Mouse (Mus musculus) monocyte, adult 5-6 weeks (primary cell): Measurements from ENCODE around the gene Smim13. TPM values are rescaled to one million over a fixed set of nuclear protein-coding genes. Genes with fewer than 3 reads are reported as not detected.
"Not testable (repeated sequence)": the region's sequence is repeated elsewhere in the genome, so short reads cannot be mapped to it uniquely, and the experiment has no call there.

Source experiments
- ATAC-seq: fragments of 153-309, 156-312 bp; replicated peaks from 2 replicates; pipeline ENCODE4 v1.8.0; 2017; ENCODE audit warnings: mild to moderate bottlenecking; ENCODE audit not compliant: low TSS enrichment, insufficient number of reproducible peaks, severe bottlenecking, poor library complexity, low FRiP score
- total RNA-seq: library from RNA; stranded (forward); fragments of 200-1000, 200-491, 200-594 nt; gene quantifications from 3 replicates; pipeline ENCODE4 v1.2.3, GENCODE M21; 2017

Smim13 gene
- 5.2 to 7.7 TPM (median 5.2 TPM) in 3 replicates for total RNA-seq

- ATAC-seq = peak; percentile 97
Measured at GRCm38 (mm10) chr13:41249538-41250317, at the start of gene Smim13. Gene Smim13, plus strand, starts transcription at chr13:41249844.

DNA sequence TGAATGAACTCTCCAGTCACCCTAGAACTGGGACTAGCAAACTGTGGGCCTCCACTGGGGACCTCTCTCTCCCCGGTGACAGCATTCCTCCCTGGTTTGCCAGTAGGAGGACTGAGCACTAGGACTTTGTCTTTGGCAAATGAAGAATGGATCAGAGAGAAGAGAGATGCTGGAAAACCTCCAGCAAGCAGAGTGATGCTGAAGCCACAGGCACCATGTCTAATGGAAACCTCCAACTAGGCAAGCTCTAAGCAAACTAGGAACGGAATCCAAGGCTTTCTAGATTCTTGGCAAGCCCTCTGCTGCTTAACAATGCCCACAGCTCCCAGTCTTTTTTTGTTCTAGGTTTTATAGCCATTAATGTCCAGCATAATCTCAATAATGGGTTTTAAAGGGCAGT, 48.8 kb upstream of the Smim13 start:
- ATAC-seq = no peak

GRCm38 (mm10) chr13:41203289-41203688, 46.4 kb upstream of the Smim13 start:
- ATAC-seq = no peak

DNA sequence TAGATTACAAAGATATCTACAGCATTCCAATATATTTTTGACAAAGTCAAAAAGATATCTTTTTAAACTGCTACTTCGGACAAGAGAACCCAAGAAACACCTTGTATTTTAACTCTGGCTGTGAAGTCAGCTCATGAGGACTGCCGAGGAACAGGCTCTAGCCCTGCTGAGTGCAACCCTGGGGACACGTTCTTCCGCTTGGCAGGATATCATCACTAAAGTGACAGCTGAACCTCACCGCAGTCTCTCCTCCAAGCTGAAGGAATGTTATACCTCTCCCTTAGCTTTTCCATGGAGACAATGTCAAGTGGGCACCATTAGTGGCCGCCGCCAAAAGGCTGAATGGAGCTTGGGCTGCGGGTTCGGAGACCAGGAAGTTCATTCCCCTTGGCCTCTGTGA, 46.0 kb upstream of the Smim13 start:
- ATAC-seq = no peak

DNA sequence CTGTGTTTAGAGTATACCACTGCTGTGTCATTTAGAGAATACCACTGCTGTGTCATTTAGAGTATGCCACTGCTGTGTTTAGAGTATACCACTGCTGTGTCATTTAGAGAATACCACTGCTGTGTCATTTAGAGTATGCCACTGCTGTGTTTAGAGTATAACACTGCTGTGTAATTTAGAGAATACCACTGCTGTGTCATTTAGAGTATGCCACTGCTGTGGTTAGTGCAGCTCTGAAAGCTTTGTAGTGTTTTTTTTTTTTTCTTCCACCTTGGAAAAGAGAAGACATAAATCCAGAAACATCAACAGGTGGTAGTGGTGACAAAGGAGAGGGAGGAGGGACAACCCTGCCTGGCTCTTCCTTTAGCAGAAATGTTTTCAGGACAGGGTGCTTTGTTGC, 44.1 kb upstream of the Smim13 start:
- ATAC-seq = not testable (repeated sequence)

DNA sequence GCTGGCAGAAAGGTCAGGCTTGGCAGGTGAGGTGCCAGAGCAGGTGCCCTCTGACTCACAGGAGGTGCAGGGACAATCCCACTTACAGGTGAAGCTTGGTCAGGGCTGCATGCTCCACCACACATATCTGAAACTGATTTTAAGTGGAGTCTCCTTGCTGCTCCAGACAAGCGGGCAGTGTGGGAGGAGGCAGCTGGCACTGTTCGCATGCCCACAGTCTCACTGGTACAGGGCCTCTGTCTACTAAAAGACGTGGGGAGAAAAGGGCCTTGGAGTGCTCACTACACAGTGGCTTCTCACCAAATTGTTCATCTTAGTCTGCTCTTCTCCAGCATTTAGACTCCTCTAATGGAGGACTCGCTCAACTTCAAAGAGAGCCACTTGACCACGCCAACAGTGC, 43.4 kb upstream of the Smim13 start:
- ATAC-seq = no peak

- ATAC-seq = no peak
Measured at GRCm38 (mm10) chr13:41211276-41211675, 38.4 kb upstream of the Smim13 start.

GRCm38 (mm10) chr13:41212558-41213322, 36.9 kb upstream of the Smim13 start:
- no peak for ATAC-seq

DNA sequence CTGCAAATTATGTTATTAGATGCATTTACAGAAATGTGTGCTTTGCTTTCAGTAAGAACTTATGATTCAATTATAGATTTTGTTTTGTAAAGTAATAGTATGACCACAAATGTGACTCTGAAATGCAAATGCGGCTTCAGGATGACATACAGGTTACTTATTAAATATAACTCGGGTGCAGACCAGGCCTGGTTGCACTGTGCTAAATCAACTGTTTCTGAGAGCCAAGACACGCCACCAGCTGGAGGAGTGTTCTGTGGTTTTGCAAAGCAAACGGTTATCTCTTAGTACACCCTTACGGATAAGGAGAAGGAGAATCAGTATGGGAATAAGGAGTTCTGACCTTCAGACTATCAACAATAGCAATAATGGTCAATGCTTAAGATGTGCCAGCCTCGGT, 34.0 kb upstream of the Smim13 start:
- no peak for ATAC-seq

DNA sequence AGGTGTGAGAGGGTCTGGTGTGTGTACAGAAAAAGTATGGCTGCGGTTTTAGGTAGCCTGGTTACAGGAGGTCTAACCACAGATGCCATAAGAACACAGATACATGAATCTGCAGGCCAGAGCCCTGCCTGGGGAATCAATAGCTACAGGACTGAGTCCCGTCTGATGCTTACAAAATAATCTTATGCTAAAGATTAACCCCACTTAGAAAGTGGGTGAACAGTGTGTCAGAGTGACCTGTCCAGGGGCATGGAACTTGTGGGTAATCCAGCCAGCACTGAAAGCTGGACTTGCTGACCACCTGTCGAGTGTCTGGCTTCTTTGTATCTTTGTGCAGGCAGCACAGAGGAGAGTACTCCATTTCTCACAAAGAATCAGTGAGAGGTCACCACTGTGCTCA, 33.4 kb upstream of the Smim13 start:
- no peak for ATAC-seq

GRCm38 (mm10) chr13:41219056-41219455, 30.6 kb upstream of the Smim13 start:
- no peak for ATAC-seq

DNA sequence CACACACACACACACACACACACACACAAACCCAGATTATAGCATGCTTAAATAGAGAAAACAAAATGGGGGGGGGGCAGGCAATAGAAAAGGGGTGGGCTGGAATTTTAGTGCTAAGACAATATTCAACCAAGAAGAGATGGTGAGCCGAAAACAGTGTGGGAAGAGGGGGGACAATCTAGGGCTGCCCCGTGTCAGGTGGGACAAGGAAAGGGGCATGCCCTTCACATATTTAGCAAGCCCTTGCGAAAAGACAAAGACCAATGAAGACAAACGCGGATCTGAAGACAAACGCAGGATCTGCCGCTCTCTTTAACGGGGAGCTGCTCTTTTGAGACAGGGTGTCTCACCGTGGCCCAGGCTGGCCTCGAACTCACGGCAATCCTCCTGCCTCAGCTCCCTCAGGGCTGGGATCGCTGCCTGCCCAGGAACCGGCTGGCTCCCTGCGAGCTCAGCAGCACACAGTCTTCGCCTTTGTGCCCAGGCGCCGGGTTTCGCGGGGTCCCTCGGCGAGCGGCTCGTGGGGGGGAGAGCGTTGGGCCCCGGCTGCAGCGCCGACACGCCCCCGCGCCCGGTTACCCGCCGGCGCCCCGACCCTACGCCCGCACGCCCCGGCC, 29.8 kb upstream of the Smim13 start:
- no peak for ATAC-seq

DNA sequence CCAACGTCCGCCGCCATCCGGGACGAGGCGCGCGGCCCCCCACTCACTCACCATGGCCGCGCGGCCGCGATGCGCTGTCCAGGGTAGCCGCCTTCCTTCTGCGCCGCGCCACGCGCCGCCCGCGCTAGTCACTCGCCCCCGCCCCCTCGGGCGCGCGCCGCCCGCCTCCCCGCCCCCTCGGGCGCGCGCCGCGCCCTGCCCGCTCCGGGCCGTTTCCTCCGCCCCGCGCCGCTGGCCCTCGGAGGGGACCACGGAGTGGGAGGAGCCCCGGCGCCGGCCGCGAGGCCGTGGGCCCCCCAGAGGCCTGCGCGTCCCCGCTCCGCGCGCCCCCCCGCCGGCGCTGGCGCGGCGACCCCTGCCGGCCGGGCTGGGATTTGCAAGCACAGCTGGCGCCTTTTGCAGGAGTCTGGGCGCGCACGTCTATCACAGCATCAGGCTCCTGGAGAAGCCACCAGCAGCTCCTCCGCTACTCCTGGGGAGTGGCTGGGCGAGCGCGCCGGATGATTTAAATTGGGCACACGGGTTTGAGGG, 29.3 kb upstream of the Smim13 start, which contains the start of gene Elovl2:
Gene Elovl2, minus strand, starts transcription at position 102 of the 531 bp plus-strand sequence.
- ATAC-seq = no peak

DNA sequence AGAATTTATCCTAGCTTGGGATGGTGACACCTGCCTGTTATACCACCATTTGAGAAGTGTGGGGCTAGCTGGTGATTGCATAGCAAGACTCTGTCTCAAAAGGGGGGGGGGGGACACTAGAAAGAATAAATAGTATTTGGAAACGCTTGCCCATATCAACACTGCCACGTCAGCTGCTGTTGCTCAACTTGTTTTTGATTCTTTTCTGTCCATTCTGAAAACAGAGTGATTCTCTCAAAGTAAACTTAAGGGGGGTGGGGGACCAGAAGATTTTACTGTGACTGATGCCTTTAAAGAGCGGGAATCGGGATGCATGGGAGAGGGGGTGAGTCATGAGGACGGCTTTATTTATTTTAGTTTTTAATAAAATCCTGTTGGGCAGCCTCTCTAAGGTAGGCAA, 23.1 kb upstream of the Smim13 start:
- no peak for ATAC-seq

GRCm38 (mm10) chr13:41228060-41228459, 21.6 kb upstream of the Smim13 start:
- no peak for ATAC-seq

GRCm38 (mm10) chr13:41230256-41230655, 19.4 kb upstream of the Smim13 start:
- peak; percentile 97 for ATAC-seq

DNA sequence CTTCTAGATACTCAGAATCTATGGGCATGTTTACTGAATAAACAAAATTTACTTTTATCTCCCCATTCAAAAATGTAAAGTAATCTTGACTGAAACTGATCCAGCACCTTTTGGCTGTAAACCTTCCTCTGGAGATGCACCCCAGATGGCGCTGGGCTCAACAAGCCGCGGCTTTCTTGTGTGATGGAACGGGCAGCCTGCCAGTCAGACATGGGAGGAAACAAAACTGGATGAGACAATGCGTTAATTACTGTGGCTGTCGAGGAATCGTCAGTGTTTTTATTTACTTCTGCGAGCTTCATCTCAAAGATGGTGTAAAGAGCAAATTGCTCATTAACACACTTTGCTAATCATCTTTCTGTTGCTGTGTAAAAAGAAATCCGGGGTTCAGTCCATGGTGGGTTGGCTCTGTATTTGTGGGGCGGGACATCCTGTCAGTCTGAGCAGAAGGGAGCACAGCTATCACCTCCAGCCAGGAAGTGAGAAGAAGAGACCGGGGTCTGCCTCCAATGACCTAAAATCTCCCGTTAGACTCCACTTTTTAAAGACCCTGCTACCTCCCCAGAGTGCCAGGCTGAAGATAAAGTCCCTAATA, 18.2 kb upstream of the Smim13 start:
- ATAC-seq = no peak

GRCm38 (mm10) chr13:41232209-41232608, 17.4 kb upstream of the Smim13 start:
- no peak for ATAC-seq

DNA sequence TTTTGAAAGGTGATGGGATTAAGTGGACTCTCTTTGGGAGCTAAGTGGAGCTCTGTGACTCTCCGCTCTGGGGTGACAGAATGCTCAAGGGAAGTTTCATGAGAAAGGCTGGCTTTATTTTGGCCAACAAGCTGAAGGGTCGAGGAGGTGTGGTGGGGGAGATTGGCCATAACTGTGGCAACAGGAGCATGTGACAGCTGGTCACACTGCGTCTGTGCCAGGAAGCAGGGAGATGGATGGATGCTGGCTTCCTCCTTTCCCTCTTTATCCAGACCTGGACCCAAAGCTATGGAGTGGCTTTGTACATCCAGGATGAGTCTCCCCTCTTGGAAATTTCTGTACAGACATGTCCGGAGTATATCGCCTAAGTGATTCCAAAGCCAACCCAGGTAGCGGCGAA, 16.4 kb upstream of the Smim13 start:
- no peak for ATAC-seq
